Mouse (Mus musculus) kidney, postnatal 0 days (tissue): ENCODE results near the gene Ifi27l2a. TPM values are rescaled to one million over a fixed set of nuclear protein-coding genes. Genes with fewer than 3 reads are reported as not detected.

ENCODE experiments used
- ATAC-seq: fragments of 200-750 bp; cut with Nextera tagmentation; replicated peaks from 2 replicates; pipeline ENCODE4 v1.8.0; 2017; ENCODE audit warnings: low read depth, moderate number of reproducible peaks, moderate TSS enrichment, moderate library complexity; ENCODE audit not compliant: low FRiP score
- DNase-seq: peaks from one replicate; pipeline ENCODE4 v3.0.0-alpha.2; 2016; ENCODE audit warnings: low spot score
- H3K27ac ChIP-seq: fragments of 300-500 bp; sonication (generic); 2 replicates; pipeline ENCODE4 v1.5.1; 2014; ENCODE audit warnings: mild to moderate bottlenecking
- H3K27me3 ChIP-seq: fragments of 300-500 bp; sonication (generic); 2 replicates; pipeline ENCODE4 v1.6.1; 2014; ENCODE audit warnings: low read length, mixed read lengths; ENCODE audit not compliant: insufficient read depth
- H3K36me3 ChIP-seq: fragments of 300-500 bp; sonication (generic); 2 replicates; pipeline ENCODE4 v1.6.1; 2014; ENCODE audit warnings: low read length, mixed read lengths; ENCODE audit not compliant: insufficient read depth
- H3K4me1 ChIP-seq: fragments of 300-500 bp; sonication (generic); replicated peaks from 2 replicates; pipeline ENCODE4 v1.6.1; 2014; ENCODE audit warnings: antibody characterized with exemption, low read length, mixed read lengths; ENCODE audit not compliant: insufficient read depth
- H3K4me2 ChIP-seq: fragments of 300-500 bp; sonication (generic); 2 replicates; pipeline ENCODE4 v1.6.1; 2014; ENCODE audit warnings: mild to moderate bottlenecking, low read length, moderate library complexity, mixed read lengths
- H3K4me3 ChIP-seq: fragments of 300-500 bp; sonication (generic); replicated peaks from 2 replicates; pipeline ENCODE4 v1.5.1; 2014; ENCODE audit warnings: low read depth, low read length
- H3K9ac ChIP-seq: fragments of 300-500 bp; sonication (generic); 2 replicates; pipeline ENCODE4 v1.6.1; 2014; ENCODE audit warnings: low read depth, low read length
- H3K9me3 ChIP-seq: fragments of 300-500 bp; sonication (generic); replicated peaks from 2 replicates; pipeline ENCODE4 v1.6.1; 2016; ENCODE audit warnings: low read length, inconsistent platforms, mixed read lengths
- CTCF ChIP-seq: IDR thresholded peaks from 2 replicates; pipeline ENCODE4 v1.5.1; 2016; ENCODE audit warnings: antibody characterized with exemption, low read depth, mild to moderate bottlenecking, moderate library complexity
- WGBS: fragments of 180-500 bp; shearing (Covaris S2); extraction: QIAGEN DNeasy Blood & Tissue Kit; methylation state at CpG from one replicate; pipeline ENCODE4 v1.1.7; 2014; 5-methylcytosine and 5-hydroxymethylcytosine counted together
- polyA plus RNA-seq: library from polyadenylated mRNA; unstranded; fragments of >200 nt; fragmentation: Nextera tagmentation; extraction: Ambion mirVana; gene quantifications from 2 replicates; pipeline ENCODE4 v1.2.1, GENCODE M21; 2015

The Ifi27l2a gene
- polyA plus RNA-seq, 1 experiment from 2014 or later: 205 TPM

DNA sequence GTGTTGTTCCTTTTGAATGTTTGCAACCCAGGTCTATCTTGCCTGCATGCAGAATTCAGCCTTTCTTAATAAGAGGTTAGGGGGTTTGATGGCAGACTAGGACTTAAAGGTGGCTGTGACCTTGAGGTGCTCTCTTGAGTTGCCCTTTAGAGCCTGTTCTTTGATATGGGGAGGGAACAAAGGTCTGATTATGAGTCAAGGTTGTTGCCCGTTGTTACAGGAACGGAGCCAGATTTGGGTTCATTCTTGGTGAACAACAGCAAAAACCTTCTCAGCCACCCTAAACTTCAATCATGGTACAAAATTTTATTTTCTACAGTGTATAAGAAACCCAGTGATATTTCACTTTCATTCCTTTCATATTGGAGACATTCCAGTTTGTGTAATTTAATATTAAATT lies 10.1 kb downstream of the Ifi27l2a start:
- peak overlapping the region; percentile 85; the same call in 1 of the 2 replicates for H3K27ac ChIP-seq

DNA sequence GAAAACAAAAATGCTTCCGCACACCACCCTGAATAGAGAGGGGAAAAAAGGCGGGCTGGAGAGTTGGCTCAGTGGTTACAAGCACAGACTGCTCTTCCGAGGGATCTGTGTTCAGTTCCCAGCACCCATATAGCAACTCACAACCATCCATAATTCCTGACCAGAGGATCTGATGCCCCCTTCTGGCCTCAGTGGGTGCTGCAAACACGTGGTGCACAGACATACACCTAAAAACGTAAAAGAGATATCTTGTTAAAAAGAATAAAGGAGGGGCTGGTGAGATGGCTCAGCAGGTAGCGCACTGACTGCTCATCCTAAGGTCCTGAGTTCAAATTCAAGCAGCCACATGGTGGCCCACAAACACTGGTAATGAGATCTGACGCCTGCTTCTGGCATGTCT lies 16.8 kb downstream of the Ifi27l2a start:
- no peak for ATAC-seq
- Histone ChIP-seq H3K4me2 (no peak overlapping the region), H3K9ac (no peak overlapping the region), H3K4me3 (no peak overlapping the region), H3K27me3 (no peaks in the 10 kb centered on the region), H3K36me3 (0 out of 2 replicates have a peak, but pooled peaks cover 8% of the 10 kb centered on the region), H3K9me3 (no peaks in the 10 kb centered on the region), H3K4me1 (0 out of 2 replicates have a peak, but pooled peaks cover under 1% of the 10 kb centered on the region), H3K27ac (no peak overlapping the region)
- 93% methylated on average over 7 of the region's 7 CpGs for WGBS
- TF ChIP-seq CTCF: peak; percentile 18; the same call in 1 of the 2 replicates
- no peak for DNase-seq

More for the DNA sequence above, 10.1 kb downstream of the Ifi27l2a start:
- H3K9ac ChIP-seq: no peak overlapping the region
- H3K36me3 ChIP-seq: 0 out of 2 replicates have a peak, but pooled peaks cover 4% of the 10 kb centered on the region
- DNase-seq (no peak), ATAC-seq (no peak)
- 77% methylated on average over 2 of the region's 2 CpGs for WGBS
- H3K4me1 ChIP-seq: no peaks in the 10 kb centered on the region
- no peaks in the 10 kb centered on the region for H3K9me3 ChIP-seq
- no peak for TF ChIP-seq CTCF
- H3K27me3 ChIP-seq: no peaks in the 10 kb centered on the region
- H3K4me2 ChIP-seq: no peak overlapping the region
- no peak overlapping the region for H3K4me3 ChIP-seq

- Histone ChIP-seq H3K27ac (peak within 1 kb of the TSS; percentile 42; the same call in 1 of the 2 replicates), H3K36me3 (0 out of 2 replicates have a peak, but pooled peaks cover 12% of the 10 kb centered on the region), H3K9ac (peak within 1 kb of the TSS; percentile 89), H3K27me3 (no peaks in the 10 kb centered on the region), H3K4me3 (peak within 1 kb of the TSS; percentile 96), H3K9me3 (no peaks in the 10 kb centered on the region), H3K4me2 (peak within 1 kb of the TSS; percentile 87), H3K4me1 (0 out of 2 replicates have a peak, but pooled peaks cover 6% of the 10 kb centered on the region)
- 2% methylated on average over 33 of the region's 33 CpGs for WGBS
- TF ChIP-seq CTCF: peak; percentile 91
- DNase-seq (peak; percentile 100), ATAC-seq (peak; percentile 99)
Observed at GRCm38 (mm10) chr12:103425729-103426470, 17.6 kb downstream of the Ifi27l2a start, which contains the start of gene Ddx24. TSS of gene Ddx24 (minus strand) at chr12:103425830.

- H3K4me2 ChIP-seq: peak overlapping the region; percentile 87
- H3K4me3 ChIP-seq: peak overlapping the region; percentile 96
- DNase-seq (no peak), ATAC-seq (peak; percentile 14; the same call in 1 of the 2 replicates)
- WGBS: 10% methylated on average over 33 of the region's 33 CpGs
- TF ChIP-seq CTCF: no peak
- no peaks in the 10 kb centered on the region for H3K27me3 ChIP-seq
- 0 out of 2 replicates have a peak, but pooled peaks cover 12% of the 10 kb centered on the region for H3K36me3 ChIP-seq
- H3K9ac ChIP-seq: peak overlapping the region; percentile 89
- 0 out of 2 replicates have a peak, but pooled peaks cover 6% of the 10 kb centered on the region for H3K4me1 ChIP-seq
- no peaks in the 10 kb centered on the region for H3K9me3 ChIP-seq
- H3K27ac ChIP-seq: no peak overlapping the region
Observed at GRCm38 (mm10) chr12:103425016-103425728, 18.3 kb downstream of the Ifi27l2a start.

DNA sequence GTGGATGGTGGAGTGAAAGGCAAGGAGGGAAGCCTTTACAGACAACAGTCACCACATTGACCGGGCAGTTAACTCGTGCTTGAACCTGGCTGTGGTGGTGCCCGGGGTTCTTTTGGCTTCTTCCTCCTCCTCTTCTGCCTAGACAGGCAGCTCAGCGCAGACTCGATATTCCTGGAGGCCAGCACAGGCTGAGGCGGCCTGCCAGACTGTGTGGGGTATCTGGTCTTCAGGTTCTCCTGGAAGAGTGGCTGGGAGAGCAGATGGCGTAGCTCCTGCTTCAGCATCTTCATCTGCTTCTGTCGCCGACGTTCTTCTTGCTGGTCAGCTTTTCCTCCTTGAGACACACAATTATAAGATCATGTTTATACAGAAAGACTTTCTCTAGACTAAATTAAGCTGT lies 35.3 kb downstream of the Ifi27l2a start:
- WGBS: 90% methylated on average over 10 of the region's 10 CpGs
- no peak for TF ChIP-seq CTCF
- H3K27me3 ChIP-seq: no peaks in the 10 kb centered on the region
- DNase-seq: no peak
- no peaks in the 10 kb centered on the region for H3K9me3 ChIP-seq
- H3K4me3 ChIP-seq: no peak overlapping the region
- H3K9ac ChIP-seq: no peak overlapping the region
- H3K27ac ChIP-seq: no peak overlapping the region
- H3K4me1 ChIP-seq: no peaks in the 10 kb centered on the region
- no peak for ATAC-seq
- H3K36me3 ChIP-seq: peaks cover 70% of the 10 kb centered on the region
- H3K4me2 ChIP-seq: no peak overlapping the region

GRCm38 (mm10) chr12:103407720-103408119 lies 35.8 kb downstream of the Ifi27l2a start, which contains the start of gene 9330161L09Rik:
TSS of gene 9330161L09Rik (minus strand) at chr12:103407820.
- no peak for TF ChIP-seq CTCF
- no peak within 1 kb of the TSS for H3K4me2 ChIP-seq
- no peak for ATAC-seq
- no peaks in the 10 kb centered on the region for H3K27me3 ChIP-seq
- H3K36me3 ChIP-seq: peaks cover 68% of the 10 kb centered on the region
- no peak within 1 kb of the TSS for H3K27ac ChIP-seq
- H3K4me3 ChIP-seq: no peak within 1 kb of the TSS
- no peak within 1 kb of the TSS for H3K9ac ChIP-seq
- H3K4me1 ChIP-seq: no peaks in the 10 kb centered on the region
- no peak for DNase-seq
- WGBS: 92% methylated on average over 4 of the region's 4 CpGs
- no peaks in the 10 kb centered on the region for H3K9me3 ChIP-seq
